Mouse (Mus musculus): Measurements from ENCODE around the gene Pdia2. TPM values are rescaled to one million over a fixed set of nuclear protein-coding genes. Genes with fewer than 3 reads are reported as not detected.

The Pdia2 gene
- polyA plus RNA-seq, 1 experiment from 2014 or later: 0.46 TPM

Other genes starting within 250 kb of the Pdia2 start
- 0.18 and 0.19 TPM in 2 replicates for gene A930017K11Rik, start 246.5 kb downstream of the Pdia2 start, polyA plus RNA-seq (2014; fragmentation: Nextera tagmentation; extraction: Ambion mirVana)
- gene Capn15, start 213.3 kb downstream of the Pdia2 start, polyA plus RNA-seq (2014; fragmentation: Nextera tagmentation; extraction: Ambion mirVana): 19.5 and 20.3 TPM in 2 replicates
- 19.6 and 20.4 TPM in 2 replicates for gene Rab11fip3, start 129.5 kb downstream of the Pdia2 start, polyA plus RNA-seq (2014; fragmentation: Nextera tagmentation; extraction: Ambion mirVana)
- gene Decr2, start 108.8 kb downstream of the Pdia2 start, polyA plus RNA-seq (2014; fragmentation: Nextera tagmentation; extraction: Ambion mirVana): 20.4 and 24.7 TPM in 2 replicates
- gene Nme4, start 103.5 kb downstream of the Pdia2 start, polyA plus RNA-seq (2014; fragmentation: Nextera tagmentation; extraction: Ambion mirVana): 60.3 and 62.6 TPM in 2 replicates
- gene Tmem8, start 85.8 kb downstream of the Pdia2 start, polyA plus RNA-seq (2014; fragmentation: Nextera tagmentation; extraction: Ambion mirVana): 1.0 and 1.1 TPM in 2 replicates
- gene Mrpl28, start 75.6 kb downstream of the Pdia2 start, polyA plus RNA-seq (2014; fragmentation: Nextera tagmentation; extraction: Ambion mirVana): 244 TPM in 2 replicates
- gene Axin1, start 60.4 kb downstream of the Pdia2 start, polyA plus RNA-seq (2014; fragmentation: Nextera tagmentation; extraction: Ambion mirVana): 8.6 and 12.4 TPM in 2 replicates
- gene Rgs11, start 3.9 kb upstream of the Pdia2 start, polyA plus RNA-seq (2014; fragmentation: Nextera tagmentation; extraction: Ambion mirVana): 1.0 and 2.6 TPM in 2 replicates
- 9.9 and 10.0 TPM in 2 replicates for gene Arhgdig, start 8.7 kb upstream of the Pdia2 start, polyA plus RNA-seq (2014; fragmentation: Nextera tagmentation; extraction: Ambion mirVana)
- 18.7 and 20.1 TPM in 2 replicates for gene Fam234a, start 45.2 kb upstream of the Pdia2 start, polyA plus RNA-seq (2014; fragmentation: Nextera tagmentation; extraction: Ambion mirVana)
- 131 and 133 TPM in 2 replicates for gene Luc7l, start 53.8 kb upstream of the Pdia2 start, polyA plus RNA-seq (2014; fragmentation: Nextera tagmentation; extraction: Ambion mirVana)
- 0.25 and 0.79 TPM in 2 replicates for gene Neurl1b, start 215.7 kb upstream of the Pdia2 start, polyA plus RNA-seq (2014; fragmentation: Nextera tagmentation; extraction: Ambion mirVana)